Mouse (Mus musculus) neural tube, postnatal 0 days (tissue): ENCODE results near the gene Gabrg1. TPM values are rescaled to one million over a fixed set of nuclear protein-coding genes. Genes with fewer than 3 reads are reported as not detected.

ENCODE experiments used
- polyA plus RNA-seq: library from polyadenylated mRNA; unstranded; fragments of >200 nt; fragmentation: Nextera tagmentation; extraction: Ambion mirVana; gene quantifications from 2 replicates; pipeline ENCODE4 v1.2.1, GENCODE M21; 2015

Gabrg1 gene
- 32.4 and 37.1 TPM in 2 replicates for polyA plus RNA-seq

DNA sequence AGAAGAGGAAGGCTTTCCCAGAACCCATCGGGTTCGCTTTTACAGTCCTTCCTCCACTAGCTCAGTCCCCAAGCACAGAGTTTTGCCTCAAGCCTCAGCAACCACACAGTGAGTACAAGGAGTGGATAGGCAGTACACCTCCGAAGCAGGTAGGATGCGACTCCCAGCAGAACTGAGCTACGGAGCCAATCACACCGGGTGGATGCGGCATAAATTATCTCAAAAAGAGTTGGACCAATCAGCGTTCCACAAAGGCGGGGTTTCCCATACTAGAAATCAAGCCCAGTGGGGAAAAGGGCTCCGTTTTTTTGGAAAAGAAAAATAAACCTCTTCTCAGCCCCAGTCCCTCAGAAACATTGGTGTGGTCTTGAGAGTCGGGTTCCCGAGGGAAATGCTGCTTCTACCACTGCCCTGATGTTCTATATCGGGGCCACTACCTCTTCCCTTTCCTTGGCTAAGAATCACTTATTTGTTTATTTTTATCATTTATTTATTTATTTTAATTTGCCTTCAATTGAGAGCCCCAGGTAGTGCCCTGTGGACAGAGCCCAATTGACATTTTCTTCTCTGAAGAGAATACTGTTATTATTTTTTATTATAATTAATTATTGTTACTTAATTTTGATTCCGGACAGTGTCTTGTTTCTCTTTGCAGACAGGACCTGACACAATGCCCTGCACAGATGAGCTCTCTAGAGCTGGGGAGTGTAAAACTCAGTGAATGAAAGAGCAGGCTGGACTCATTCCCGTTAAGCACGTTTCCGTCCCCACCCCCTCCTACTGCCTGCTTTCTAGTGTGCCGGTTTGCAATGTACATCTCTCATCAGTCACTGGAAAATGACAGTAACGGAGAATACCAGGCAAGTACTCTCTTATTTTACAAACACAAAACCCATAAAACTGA is at the start of gene Gabrg1:
Gene Gabrg1, minus strand, starts transcription at position 426 of the 904 bp plus-strand sequence.

